Mouse (Mus musculus) forebrain, embryonic 13.5 days (tissue): ENCODE measurements around the gene Lingo4. TPM values are rescaled to one million over a fixed set of nuclear protein-coding genes. Genes with fewer than 3 reads are reported as not detected.

Experiments
- ATAC-seq: fragments of 200-750 bp; cut with Nextera tagmentation; 2 replicates; pipeline ENCODE4 v1.8.0; 2017
- H3K27ac ChIP-seq: fragments of 300-500 bp; sonication (generic); 2 replicates; pipeline ENCODE4 v1.5.1; 2015; ENCODE audit warnings: inconsistent platforms, mild to moderate bottlenecking, moderate library complexity
- H3K27me3 ChIP-seq: fragments of 300-500 bp; sonication (generic); 2 replicates; pipeline ENCODE4 v1.6.1; 2015; ENCODE audit warnings: mild to moderate bottlenecking, inconsistent platforms
- H3K36me3 ChIP-seq: fragments of 300-500 bp; sonication (generic); 2 replicates; pipeline ENCODE4 v1.6.1; 2015; ENCODE audit warnings: mild to moderate bottlenecking, inconsistent platforms; ENCODE audit not compliant: poor library complexity, severe bottlenecking
- H3K4me1 ChIP-seq: fragments of 300-500 bp; sonication (generic); 2 replicates; pipeline ENCODE4 v1.6.1; 2015; ENCODE audit warnings: inconsistent platforms
- H3K4me2 ChIP-seq: fragments of 300-500 bp; sonication (generic); 2 replicates; pipeline ENCODE4 v1.6.1; 2015; ENCODE audit warnings: inconsistent platforms, mild to moderate bottlenecking, moderate library complexity
- H3K4me3 ChIP-seq: fragments of 300-500 bp; sonication (generic); 2 replicates; pipeline ENCODE4 v1.5.1; 2015; ENCODE audit warnings: mild to moderate bottlenecking, inconsistent platforms
- H3K9ac ChIP-seq: fragments of 300-500 bp; sonication (generic); 2 replicates; pipeline ENCODE4 v1.6.1; 2015; ENCODE audit warnings: mild to moderate bottlenecking, inconsistent platforms
- H3K9me3 ChIP-seq: fragments of 300-500 bp; sonication (generic); replicated peaks from 2 replicates; pipeline ENCODE4 v1.6.1; 2016; ENCODE audit warnings: inconsistent platforms
- WGBS: fragments of 180-500 bp; shearing (Covaris S2); methylation state at CpG from one replicate; pipeline ENCODE4 v1.1.7; 2015; 5-methylcytosine and 5-hydroxymethylcytosine counted together
- polyA plus RNA-seq: library from polyadenylated mRNA; unstranded; fragments of >200 nt; fragmentation: Nextera tagmentation; extraction: Ambion mirVana; gene quantifications from 2 replicates; pipeline ENCODE4 v1.2.1, GENCODE M21; 2015

Lingo4 gene
- polyA plus RNA-seq, 1 experiment from 2014 or later: 0.74 TPM

DNA sequence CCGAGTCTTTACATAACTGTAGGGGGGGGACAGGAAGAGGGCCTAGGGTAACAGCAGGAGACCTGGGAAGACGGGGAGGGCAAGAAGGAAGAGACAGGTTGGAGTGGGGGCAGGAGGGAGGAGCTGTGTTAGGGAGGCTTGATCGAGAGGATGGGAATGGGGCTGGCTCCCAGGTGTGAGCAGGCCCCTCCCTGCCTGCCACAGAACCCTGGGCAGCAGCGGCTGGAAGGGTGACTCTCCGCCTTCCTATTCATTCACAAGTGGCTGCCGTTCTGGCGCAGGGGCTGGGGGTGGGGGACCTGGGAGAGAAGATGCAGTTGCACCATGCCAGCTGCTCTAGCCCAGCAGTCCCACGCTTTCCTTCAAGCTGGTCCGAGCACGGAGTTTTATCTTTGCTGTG lies 25.2 kb upstream of the Lingo4 start:
- no peaks in the 10 kb centered on the region for H3K9me3 ChIP-seq
- WGBS: 6% methylated on average over 9 of the region's 10 CpGs
- no peaks in the 10 kb centered on the region for H3K36me3 ChIP-seq
- H3K4me1 ChIP-seq: peaks cover 29% of the 10 kb centered on the region
- no peaks in the 10 kb centered on the region for H3K27me3 ChIP-seq
- no peak overlapping the region for H3K27ac ChIP-seq
- peak; percentile 62 for ATAC-seq
- peak overlapping the region; percentile 23 for H3K4me3 ChIP-seq
- peak overlapping the region; percentile 55 for H3K4me2 ChIP-seq
- H3K9ac ChIP-seq: peak overlapping the region; percentile 51; the same call in 1 of the 2 replicates

DNA sequence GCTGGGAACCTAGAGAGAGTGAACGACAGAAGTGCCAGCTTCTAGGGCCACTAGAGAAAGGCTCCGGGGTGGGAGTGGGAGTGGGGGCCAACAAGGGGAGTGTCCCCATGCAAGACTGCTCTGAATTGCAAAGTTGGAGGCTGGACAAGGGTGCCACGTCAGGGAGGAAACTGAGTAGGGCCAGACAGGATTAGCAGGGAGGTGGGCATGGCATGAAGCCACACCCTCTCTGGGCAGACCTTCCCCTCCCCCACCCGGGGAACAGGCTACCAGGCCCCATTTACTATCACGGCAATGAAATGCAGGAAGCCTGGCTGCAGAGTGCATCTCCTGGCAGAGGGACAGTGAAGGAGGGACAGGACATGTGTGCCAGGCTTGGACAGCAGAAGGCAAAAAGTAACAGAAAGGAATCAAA lies 24.7 kb upstream of the Lingo4 start:
- Histone ChIP-seq H3K9ac (peak overlapping the region; percentile 51; the same call in 1 of the 2 replicates), H3K4me2 (peak overlapping the region; percentile 55), H3K4me3 (peak overlapping the region; percentile 23), H3K9me3 (no peaks in the 10 kb centered on the region), H3K4me1 (peaks cover 29% of the 10 kb centered on the region), H3K27me3 (no peaks in the 10 kb centered on the region), H3K36me3 (no peaks in the 10 kb centered on the region), H3K27ac (no peak overlapping the region)
- WGBS: 0% methylated on average over 5 of the region's 5 CpGs
- ATAC-seq: peak; percentile 69

DNA sequence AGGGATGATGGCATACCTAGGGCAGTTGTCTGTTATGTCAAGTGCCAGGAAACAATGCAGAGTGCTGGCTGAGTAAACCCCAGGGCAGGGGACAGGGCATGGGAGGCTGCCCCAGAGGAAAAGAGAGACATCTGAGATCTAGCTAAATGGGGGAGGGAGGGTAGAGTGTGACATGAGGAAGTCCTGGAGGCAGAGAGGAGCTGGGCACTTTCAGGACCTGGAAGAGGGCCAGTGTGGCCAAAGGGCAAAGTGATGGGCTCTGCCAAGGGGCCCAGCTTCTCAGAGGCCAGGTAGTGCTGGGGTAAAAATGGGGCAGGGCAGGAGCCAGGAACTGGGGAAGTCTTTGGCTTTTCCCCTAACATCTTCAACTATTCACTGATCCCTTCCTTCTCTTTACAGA lies 23.7 kb upstream of the Lingo4 start:
- Histone ChIP-seq H3K9ac (no peak overlapping the region), H3K9me3 (no peaks in the 10 kb centered on the region), H3K4me3 (no peak overlapping the region), H3K27me3 (no peaks in the 10 kb centered on the region), H3K4me2 (no peak overlapping the region), H3K36me3 (no peaks in the 10 kb centered on the region), H3K27ac (no peak overlapping the region), H3K4me1 (peaks cover 29% of the 10 kb centered on the region)
- no peak for ATAC-seq

DNA sequence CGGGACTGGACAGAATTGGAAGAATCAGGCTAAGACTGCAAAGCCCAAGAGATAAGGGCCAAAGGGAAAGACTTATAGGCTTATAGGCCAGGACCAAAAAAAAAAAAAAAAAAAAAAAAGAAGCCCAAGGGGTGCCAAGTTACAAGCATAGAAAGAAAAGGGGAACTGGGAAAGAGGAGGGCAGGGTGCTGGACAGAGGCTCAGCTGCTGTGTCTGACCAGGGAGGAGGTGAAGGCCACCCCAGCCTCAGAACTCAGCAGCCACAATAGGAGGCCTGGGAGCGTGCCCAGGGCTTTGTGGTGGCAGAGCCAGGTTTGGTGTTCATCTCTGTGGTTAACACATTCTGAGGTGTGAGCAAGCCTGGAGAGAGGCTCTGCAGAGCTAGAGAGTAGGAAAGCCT lies 23.2 kb upstream of the Lingo4 start:
- WGBS: 80% methylated on average over 2 of the region's 2 CpGs
- H3K9me3 ChIP-seq: no peaks in the 10 kb centered on the region
- H3K4me3 ChIP-seq: no peak overlapping the region
- H3K36me3 ChIP-seq: no peaks in the 10 kb centered on the region
- no peak for ATAC-seq
- no peak overlapping the region for H3K27ac ChIP-seq
- H3K4me1 ChIP-seq: peaks cover 29% of the 10 kb centered on the region
- no peaks in the 10 kb centered on the region for H3K27me3 ChIP-seq
- H3K9ac ChIP-seq: no peak overlapping the region
- H3K4me2 ChIP-seq: no peak overlapping the region

DNA sequence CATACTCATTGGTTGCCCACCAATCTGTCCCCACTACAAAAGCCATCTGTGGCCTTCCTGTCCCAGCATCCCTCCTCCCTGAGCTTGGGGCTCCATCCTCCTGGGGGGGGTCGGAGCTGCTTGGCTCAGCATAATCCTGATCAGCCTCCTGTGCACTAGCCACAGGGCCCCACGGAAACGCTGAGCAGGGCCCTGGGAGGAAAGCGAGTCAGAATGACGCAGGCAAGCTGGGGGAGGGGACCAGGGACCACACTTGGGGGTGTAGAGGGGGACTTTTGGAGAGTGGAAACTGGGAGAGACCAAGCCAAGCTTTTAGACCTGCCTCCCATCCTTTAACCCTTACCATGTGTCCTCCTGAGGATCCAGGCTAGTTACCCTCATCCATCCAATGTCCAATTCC lies 22.5 kb upstream of the Lingo4 start:
- Histone ChIP-seq H3K27me3 (no peaks in the 10 kb centered on the region), H3K36me3 (no peaks in the 10 kb centered on the region), H3K4me3 (no peak overlapping the region), H3K9ac (no peak overlapping the region), H3K9me3 (no peaks in the 10 kb centered on the region), H3K4me2 (no peak overlapping the region), H3K27ac (no peak overlapping the region), H3K4me1 (peaks cover 29% of the 10 kb centered on the region)
- 38% methylated on average over 5 of the region's 5 CpGs for WGBS
- ATAC-seq: no peak

DNA sequence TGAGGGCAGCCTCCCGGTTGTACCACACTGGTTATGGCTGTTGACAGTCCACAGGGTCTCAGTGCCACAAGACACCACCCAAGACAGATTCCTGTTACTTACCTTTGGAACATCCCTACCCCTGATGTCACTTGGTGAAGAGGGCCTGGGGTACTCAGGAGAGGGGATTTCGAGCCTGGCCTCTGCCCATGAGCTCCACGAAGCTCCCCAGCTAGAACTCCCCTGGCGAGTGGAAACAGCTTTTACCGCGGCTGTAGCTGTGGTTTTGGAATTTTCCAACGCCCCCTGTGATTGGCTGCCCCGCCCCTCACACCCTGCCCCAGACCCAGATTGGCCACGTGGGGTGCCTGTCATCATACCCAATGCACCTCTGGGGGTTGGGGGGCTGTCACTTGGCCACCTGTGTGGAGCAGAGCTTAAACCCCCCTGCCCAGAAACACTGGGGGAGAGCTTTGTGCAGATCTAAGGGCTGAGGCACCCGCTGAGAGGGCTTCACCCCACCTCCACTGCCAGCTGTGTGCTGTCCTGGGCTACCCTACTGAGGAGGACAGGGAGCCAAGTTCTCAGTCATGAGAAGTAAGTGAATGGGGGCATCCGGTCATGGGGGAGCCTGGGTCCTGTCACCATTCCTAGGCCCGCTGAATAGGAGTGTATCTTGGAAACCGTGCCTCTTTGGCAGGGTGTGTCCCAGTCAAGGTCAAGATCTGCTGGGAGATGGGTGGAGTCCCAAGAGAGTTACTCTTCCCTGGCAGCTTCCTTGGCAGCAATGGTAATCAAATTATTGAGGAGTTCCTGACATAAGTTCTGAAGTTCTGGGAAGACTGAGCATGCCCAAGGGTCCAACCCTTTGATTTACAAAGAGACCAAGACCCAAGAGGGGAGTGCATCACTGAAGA lies 21.0 kb upstream of the Lingo4 start:
- Histone ChIP-seq H3K27ac (no peak overlapping the region), H3K27me3 (no peaks in the 10 kb centered on the region), H3K36me3 (no peaks in the 10 kb centered on the region), H3K4me3 (no peak overlapping the region), H3K9ac (no peak overlapping the region), H3K9me3 (no peaks in the 10 kb centered on the region), H3K4me1 (peaks cover 19% of the 10 kb centered on the region), H3K4me2 (no peak overlapping the region)
- WGBS: 20% methylated on average over 13 of the region's 13 CpGs
- no peak for ATAC-seq

DNA sequence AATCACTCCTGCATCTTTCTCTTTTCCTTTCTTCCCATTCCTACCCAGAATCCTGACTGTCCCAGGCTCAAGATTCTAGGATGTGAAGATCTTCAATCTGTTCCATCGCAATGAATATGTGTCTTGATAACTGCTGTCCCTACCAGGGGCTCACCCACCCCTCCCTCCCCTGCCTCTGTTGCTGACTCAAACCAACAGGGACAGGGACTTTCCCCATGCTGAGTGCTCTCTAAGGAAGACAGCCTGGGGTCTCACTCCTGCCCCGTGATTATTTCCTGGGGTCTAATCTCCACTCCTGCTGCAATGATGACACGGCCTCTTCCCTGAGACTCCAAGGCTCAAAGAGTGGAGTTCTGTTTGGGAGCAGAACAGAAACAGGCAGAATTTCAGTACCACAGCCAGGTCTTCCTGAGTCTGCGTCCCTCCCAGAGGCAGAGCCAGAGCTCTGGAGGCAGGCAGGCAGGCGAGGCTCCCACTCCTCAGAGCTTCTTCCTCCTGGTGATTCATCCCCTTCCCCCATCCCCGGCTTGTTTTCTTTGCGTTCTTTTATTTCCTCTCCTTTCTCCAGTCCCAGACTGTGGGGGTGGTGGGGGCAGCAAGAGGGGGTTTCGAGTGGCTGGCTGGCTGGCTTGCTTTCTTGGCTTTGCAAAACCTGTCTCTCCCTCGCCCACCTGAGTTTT lies 18.3 kb upstream of the Lingo4 start:
- Histone ChIP-seq H3K9ac (no peak overlapping the region), H3K4me2 (no peak overlapping the region), H3K27ac (no peak overlapping the region), H3K4me1 (no peaks in the 10 kb centered on the region), H3K27me3 (no peaks in the 10 kb centered on the region), H3K36me3 (no peaks in the 10 kb centered on the region), H3K4me3 (no peak overlapping the region), H3K9me3 (no peaks in the 10 kb centered on the region)
- ATAC-seq: no peak
- 21% methylated on average over 9 of the region's 9 CpGs for WGBS

DNA sequence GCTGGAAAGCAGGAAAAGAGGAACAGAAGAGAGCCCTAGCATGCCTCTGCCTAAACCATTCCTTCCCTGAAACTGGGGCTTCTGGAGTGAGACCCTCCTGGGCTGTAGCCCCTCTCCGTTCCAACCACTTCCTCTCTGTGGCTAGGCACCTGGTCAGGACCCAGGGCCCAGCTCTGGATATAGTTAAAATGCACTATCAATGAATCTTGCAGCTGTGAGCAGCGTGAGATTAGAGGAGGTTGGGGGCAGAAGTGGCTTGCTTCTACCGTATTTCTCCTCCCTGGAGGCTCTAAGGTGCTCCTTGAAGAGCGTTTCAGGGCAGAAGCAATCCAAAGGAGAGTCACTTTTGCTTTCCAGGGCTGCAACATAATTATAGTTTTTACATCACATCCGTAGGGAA lies 16.0 kb upstream of the Lingo4 start:
- H3K4me3 ChIP-seq: no peak overlapping the region
- WGBS: 74% methylated on average over 5 of the region's 5 CpGs
- H3K4me2 ChIP-seq: no peak overlapping the region
- no peak overlapping the region for H3K9ac ChIP-seq
- H3K9me3 ChIP-seq: no peaks in the 10 kb centered on the region
- H3K4me1 ChIP-seq: no peaks in the 10 kb centered on the region
- H3K27ac ChIP-seq: no peak overlapping the region
- no peak for ATAC-seq
- H3K27me3 ChIP-seq: no peaks in the 10 kb centered on the region
- H3K36me3 ChIP-seq: no peaks in the 10 kb centered on the region

DNA sequence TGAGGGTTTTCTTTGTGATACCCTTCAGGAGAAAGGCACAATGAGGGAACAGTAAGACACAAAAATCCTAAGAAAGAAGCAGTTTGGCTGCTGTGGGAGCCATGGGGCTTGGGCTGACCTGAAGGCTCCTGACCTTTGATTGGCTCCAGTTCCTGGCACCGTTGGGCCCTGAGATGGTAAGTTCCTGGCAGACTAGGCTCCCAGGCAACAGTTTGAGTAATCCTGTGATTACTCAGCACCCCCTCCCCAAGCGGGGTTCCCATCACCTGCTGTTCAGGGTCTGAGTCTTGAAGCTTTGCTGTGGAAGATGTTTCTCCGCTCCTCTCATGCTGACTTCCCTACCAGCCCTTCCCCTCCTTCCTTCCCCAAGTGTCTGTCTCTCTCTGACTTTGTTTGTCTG lies 14.8 kb upstream of the Lingo4 start:
- Histone ChIP-seq H3K4me2 (no peak overlapping the region), H3K27me3 (no peaks in the 10 kb centered on the region), H3K27ac (no peak overlapping the region), H3K36me3 (no peaks in the 10 kb centered on the region), H3K9me3 (no peaks in the 10 kb centered on the region), H3K9ac (no peak overlapping the region), H3K4me3 (no peak overlapping the region), H3K4me1 (no peaks in the 10 kb centered on the region)
- no peak for ATAC-seq
- WGBS: 61% methylated on average over 3 of the region's 3 CpGs

DNA sequence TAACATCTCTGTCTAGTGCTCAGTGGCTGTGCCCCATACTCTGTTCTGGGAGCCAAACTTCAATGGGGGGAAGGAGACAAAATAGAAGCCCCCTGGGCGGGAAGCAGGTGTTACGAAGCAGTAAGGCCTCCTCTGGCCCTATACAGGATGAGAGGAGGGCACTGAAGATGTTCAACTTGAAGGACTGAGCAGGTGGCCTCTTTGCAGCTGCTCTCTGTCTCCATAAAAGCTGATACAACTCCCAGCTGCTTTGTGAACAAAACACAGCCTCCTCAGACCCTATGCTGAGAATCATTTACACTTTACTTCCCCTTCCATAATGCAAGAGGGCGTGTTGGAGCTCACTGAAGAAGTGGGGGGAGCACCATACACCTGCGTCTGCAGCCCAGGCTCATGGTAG lies 11.6 kb upstream of the Lingo4 start:
- Histone ChIP-seq H3K9ac (no peak overlapping the region), H3K4me2 (no peak overlapping the region), H3K9me3 (no peaks in the 10 kb centered on the region), H3K27ac (no peak overlapping the region), H3K4me3 (no peak overlapping the region), H3K27me3 (no peaks in the 10 kb centered on the region), H3K4me1 (no peaks in the 10 kb centered on the region), H3K36me3 (no peaks in the 10 kb centered on the region)
- 67% methylated on average over 4 of the region's 4 CpGs for WGBS
- no peak for ATAC-seq

DNA sequence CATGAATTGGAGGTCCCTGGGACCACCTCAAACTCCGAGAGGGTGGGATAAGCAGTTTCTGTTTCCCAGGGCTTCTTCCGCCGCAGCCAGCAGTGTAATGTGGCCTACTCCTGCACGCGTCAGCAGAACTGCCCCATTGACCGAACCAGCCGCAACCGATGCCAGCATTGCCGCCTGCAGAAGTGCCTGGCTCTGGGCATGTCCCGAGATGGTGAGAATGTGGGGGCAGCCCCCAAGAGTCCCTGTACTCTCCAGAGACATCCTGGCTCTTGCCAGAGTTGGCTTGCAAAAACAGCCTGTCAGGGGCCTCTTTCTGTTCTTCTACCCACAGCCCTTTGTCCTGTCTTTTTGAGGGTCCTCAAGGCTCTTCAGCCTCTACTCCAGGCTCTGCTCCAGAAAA lies 10.9 kb upstream of the Lingo4 start:
- Histone ChIP-seq H3K36me3 (no peaks in the 10 kb centered on the region), H3K27me3 (no peaks in the 10 kb centered on the region), H3K9ac (no peak overlapping the region), H3K27ac (no peak overlapping the region), H3K4me3 (no peak overlapping the region), H3K4me1 (no peaks in the 10 kb centered on the region), H3K4me2 (no peak overlapping the region), H3K9me3 (no peaks in the 10 kb centered on the region)
- WGBS: 96% methylated on average over 10 of the region's 10 CpGs
- no peak for ATAC-seq

DNA sequence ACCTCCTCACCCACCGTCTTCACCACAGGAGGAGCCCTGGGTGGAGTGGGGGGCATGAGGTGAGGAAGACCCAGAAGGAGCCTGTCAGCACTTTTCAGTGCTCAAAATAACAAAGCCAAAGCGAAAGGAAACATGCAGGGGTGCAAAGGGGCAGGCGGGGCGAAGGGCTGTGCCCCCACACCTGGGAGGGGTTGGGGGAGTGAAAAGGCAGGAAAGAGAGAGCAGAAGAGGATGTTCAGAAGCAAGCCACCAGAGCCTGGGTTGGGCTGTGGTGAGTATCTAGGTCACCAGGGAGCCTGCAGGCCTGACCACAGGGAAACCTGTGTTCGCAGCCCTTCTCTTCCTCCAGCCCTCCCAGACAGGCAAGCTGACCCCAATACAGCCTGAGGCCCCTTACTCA lies 10.3 kb upstream of the Lingo4 start:
- Histone ChIP-seq H3K4me1 (no peaks in the 10 kb centered on the region), H3K27me3 (no peaks in the 10 kb centered on the region), H3K4me3 (no peak overlapping the region), H3K27ac (no peak overlapping the region), H3K4me2 (no peak overlapping the region), H3K9ac (no peak overlapping the region), H3K9me3 (no peaks in the 10 kb centered on the region), H3K36me3 (no peaks in the 10 kb centered on the region)
- ATAC-seq: no peak
- WGBS: 91% methylated on average over 5 of the region's 5 CpGs
